Mouse (Mus musculus): ENCODE measurements around the gene Ntn5. TPM values are rescaled to one million over a fixed set of nuclear protein-coding genes. Genes with fewer than 3 reads are reported as not detected.

The Ntn5 gene
- total RNA-seq, 2 experiments from 2014 or later, result 11.1 to 13.3 TPM

GRCm38 (mm10) chr7:45723781-45724180 lies 40.0 kb downstream of the Ntn5 start:
- no peak for DNase-seq (ENCODE audit: low spot score in 2 of 2)

GRCm38 (mm10) chr7:45725151-45725550 lies 41.3 kb downstream of the Ntn5 start:
- DNase-seq (ENCODE audit: low spot score in 2 of 2), result no peak

- no peak for DNase-seq (ENCODE audit: low spot score in 2 of 2)
Measured at GRCm38 (mm10) chr7:45725713-45726112, 41.9 kb downstream of the Ntn5 start, which contains the start of gene Spaca4. Gene Spaca4, minus strand, starts transcription at chr7:45725813.

- DNase-seq (ENCODE audit: low spot score in 2 of 2), result no peak
Measured at GRCm38 (mm10) chr7:45726419-45726818, 42.6 kb downstream of the Ntn5 start.

- DNase-seq (ENCODE audit: low spot score in 2 of 2), result no peak
Measured at GRCm38 (mm10) chr7:45727625-45728024, 43.8 kb downstream of the Ntn5 start.

GRCm38 (mm10) chr7:45730727-45731431 lies 47.1 kb downstream of the Ntn5 start:
- DNase-seq (ENCODE audit: low spot score in 2 of 2), result no peak

GRCm38 (mm10) chr7:45733477-45733876 lies 49.7 kb downstream of the Ntn5 start:
- DNase-seq (ENCODE audit: low spot score in 2 of 2), result no peak

GRCm38 (mm10) chr7:45739162-45739763 lies 55.4 kb downstream of the Ntn5 start:
- DNase-seq (ENCODE audit: low spot score in 2 of 2), result peak; percentile 90 to 93

GRCm38 (mm10) chr7:45739820-45740219 lies 56.0 kb downstream of the Ntn5 start:
- no peak for DNase-seq (ENCODE audit: low spot score in 2 of 2)

GRCm38 (mm10) chr7:45741308-45741707 lies 57.5 kb downstream of the Ntn5 start:
- peak in 1 of 2 experiments; percentile 20 for DNase-seq (ENCODE audit: low spot score in 2 of 2)

- peak in 1 of 2 experiments; percentile 34 for DNase-seq (ENCODE audit: low spot score in 2 of 2)
Measured at GRCm38 (mm10) chr7:45741777-45742176, 58.0 kb downstream of the Ntn5 start.

GRCm38 (mm10) chr7:45742338-45742737 lies 58.5 kb downstream of the Ntn5 start:
- peak; percentile 86 to 87 for DNase-seq (ENCODE audit: low spot score in 2 of 2)

Other genes starting within 250 kb of the Ntn5 start
- gene Gys1, start 249.2 kb upstream of the Ntn5 start, total RNA-seq (2021), result 10 to 100 TPM; 15.1 to 18.1 TPM
- 10 to 100 TPM; 32.4 to 34.5 TPM for gene Ruvbl2, start 245.9 kb upstream of the Ntn5 start, total RNA-seq (2021)
- gene Ftl1, start 224.1 kb upstream of the Ntn5 start, total RNA-seq (2021), result 100 to 1,000 TPM; 218 to 238 TPM
- gene Bax, start 217.1 kb upstream of the Ntn5 start, total RNA-seq (2021), result 10 to 100 TPM; 55.2 to 59.3 TPM
- gene Tulp2, start 202.1 kb upstream of the Ntn5 start, total RNA-seq (2021), result under 1 TPM in 1 of 2 experiments, not detected in 1; 0.21 TPM
- gene Gm45808, start 197.2 kb upstream of the Ntn5 start, total RNA-seq (2021), result 1 to 10 TPM; 2.5 to 3.8 TPM
- gene Dhdh, start 195.2 kb upstream of the Ntn5 start, total RNA-seq (2021), result 1 to 10 TPM; 3.9 to 4.7 TPM
- gene Nucb1, start 173.6 kb upstream of the Ntn5 start, total RNA-seq (2021), result 100 to 1,000 TPM; 111 to 112 TPM
- gene Ppp1r15a, start 157.8 kb upstream of the Ntn5 start, total RNA-seq (2021), result 10 to 100 TPM; 23.1 to 25.9 TPM
- gene Plekha4, start 157.7 kb upstream of the Ntn5 start, total RNA-seq (2021), result 1 to 10 TPM; 6.1 to 8.2 TPM
- under 1 TPM; 0.37 to 0.56 TPM for gene Hsd17b14, start 129.1 kb upstream of the Ntn5 start, total RNA-seq (2021)
- 10 to 100 TPM; 25.3 to 26.9 TPM for gene Bcat2, start 113.9 kb upstream of the Ntn5 start, total RNA-seq (2021)
- gene Fgf21, start 68.5 kb upstream of the Ntn5 start, total RNA-seq (2021), result not detected
- not detected for gene Fut1, start 66.7 kb upstream of the Ntn5 start, total RNA-seq (2021)
- gene Izumo1, start 62.2 kb upstream of the Ntn5 start, total RNA-seq (2021), result under 1 TPM in 1 of 2 experiments, not detected in 1; 0.21 TPM
- 1 to 10 TPM; 6.4 to 7.9 TPM for gene Rasip1, start 56.5 kb upstream of the Ntn5 start, total RNA-seq (2021)
- 1 to 10 TPM; 2.0 to 2.6 TPM for gene Mamstr, start 44.0 kb upstream of the Ntn5 start, total RNA-seq (2021)
- under 1 TPM; 0.12 to 0.26 TPM for gene Fut2, start 17.6 kb upstream of the Ntn5 start, total RNA-seq (2021)
- gene Sec1, start 10.4 kb downstream of the Ntn5 start, total RNA-seq (2021), result 1 to 10 TPM; 1.2 to 1.7 TPM
- 100 to 1,000 TPM; 215 to 220 TPM for gene Car11, start 15.8 kb downstream of the Ntn5 start, total RNA-seq (2021)
- 10 to 100 TPM; 63.1 to 84.6 TPM for gene Dbp, start 21.1 kb downstream of the Ntn5 start, total RNA-seq (2021)
- gene Rpl18, start 31.4 kb downstream of the Ntn5 start, total RNA-seq (2021), result 100 to 1,000 TPM; 331 to 369 TPM
- gene Sphk2, start 34.0 kb downstream of the Ntn5 start, total RNA-seq (2021), result 10 to 100 TPM; 32.3 to 33.0 TPM
- under 1 TPM in 1 of 2 experiments, not detected in 1; 0.21 TPM for gene Fam83e, start 37.2 kb downstream of the Ntn5 start, total RNA-seq (2021)
- gene Spaca4, start 41.8 kb downstream of the Ntn5 start, total RNA-seq (2021), result not detected
- 100 to 1,000 TPM; 229 to 237 TPM for gene Lmtk3, start 99.7 kb downstream of the Ntn5 start, total RNA-seq (2021)
- gene Sult2b1, start 100.6 kb downstream of the Ntn5 start, total RNA-seq (2021), result 10 to 100 TPM; 11.3 to 13.7 TPM
- gene Cyth2, start 130.6 kb downstream of the Ntn5 start, total RNA-seq (2021), result 100 to 1,000 TPM; 191 to 210 TPM
- 1 to 10 TPM; 2.2 to 2.6 TPM for gene Kcnj14, start 140.8 kb downstream of the Ntn5 start, total RNA-seq (2021)
- gene Grwd1, start 146.9 kb downstream of the Ntn5 start, total RNA-seq (2021), result 10 to 100 TPM; 20.1 to 23.2 TPM
- 10 to 100 TPM; 69.0 to 76.2 TPM for gene Kdelr1, start 188.8 kb downstream of the Ntn5 start, total RNA-seq (2021)
- 10 to 100 TPM; 10.7 to 10.9 TPM for gene Grin2d, start 194.4 kb downstream of the Ntn5 start, total RNA-seq (2021)
- not detected for gene Syngr4, start 212.7 kb downstream of the Ntn5 start, total RNA-seq (2021)
- gene Tmem143, start 212.9 kb downstream of the Ntn5 start, total RNA-seq (2021), result 10 to 100 TPM; 20.9 to 22.0 TPM
- 1 to 10 TPM; 5.5 to 8.4 TPM for gene Emp3, start 237.4 kb downstream of the Ntn5 start, total RNA-seq (2021)
- gene Ccdc114, start 240.1 kb downstream of the Ntn5 start, total RNA-seq (2021), result 1 to 10 TPM; 2.6 to 2.7 TPM

Measured in left cerebral cortex, adult 18-20 months (tissue).